Mouse (Mus musculus) lung, embryonic 16.5 days (tissue): ENCODE data around the gene Fbxo9. TPM values are rescaled to one million over a fixed set of nuclear protein-coding genes. Genes with fewer than 3 reads are reported as not detected.

ENCODE experiments used
- ATAC-seq: fragments of 200-750 bp; cut with Nextera tagmentation; 2 replicates; pipeline ENCODE4 v1.8.0; 2017; ENCODE audit warnings: low read depth, mild to moderate bottlenecking, moderate library complexity
- H3K27ac ChIP-seq: fragments of 300-500 bp; sonication (generic); 2 replicates; pipeline ENCODE4 v1.5.1; 2014; ENCODE audit warnings: mild to moderate bottlenecking, control low read depth, low read length
- H3K27me3 ChIP-seq: fragments of 300-500 bp; sonication (generic); 2 replicates; pipeline ENCODE4 v1.6.1; 2014; ENCODE audit warnings: low read depth, low read length, mixed read lengths; ENCODE audit not compliant: control insufficient read depth, insufficient read depth
- H3K36me3 ChIP-seq: fragments of 300-500 bp; sonication (generic); 2 replicates; pipeline ENCODE4 v1.6.1; 2014; ENCODE audit warnings: low read length; ENCODE audit not compliant: control insufficient read depth, insufficient read depth
- H3K4me1 ChIP-seq: fragments of 300-500 bp; sonication (generic); replicated peaks from 2 replicates; pipeline ENCODE4 v1.6.1; 2014; ENCODE audit warnings: low read length, mixed read lengths; ENCODE audit not compliant: control insufficient read depth, insufficient read depth
- H3K4me2 ChIP-seq: fragments of 300-500 bp; sonication (generic); 2 replicates; pipeline ENCODE4 v1.6.1; 2014; ENCODE audit warnings: low read depth, low read length, control low read depth
- H3K4me3 ChIP-seq: fragments of 300-500 bp; sonication (generic); 2 replicates; pipeline ENCODE4 v1.5.1; 2014; ENCODE audit warnings: mild to moderate bottlenecking, low read length, control low read depth
- H3K9ac ChIP-seq: fragments of 300-500 bp; sonication (generic); 2 replicates; pipeline ENCODE4 v1.6.1; 2014; ENCODE audit warnings: low read length, control low read depth
- H3K9me3 ChIP-seq: fragments of 300-500 bp; sonication (generic); 2 replicates; pipeline ENCODE4 v1.6.1; 2016; ENCODE audit warnings: low read length; ENCODE audit not compliant: control insufficient read depth
- WGBS: fragments of 180-500 bp; shearing (Covaris S2); extraction: QIAGEN DNeasy Blood & Tissue Kit; methylation state at CpG from one replicate; pipeline ENCODE4 v1.1.7; 2014; 5-methylcytosine and 5-hydroxymethylcytosine counted together
- polyA plus RNA-seq: library from polyadenylated mRNA; unstranded; fragments of >200 nt; fragmentation: Nextera tagmentation; extraction: Ambion mirVana; gene quantifications from 2 replicates; pipeline ENCODE4 v1.2.1, GENCODE M21; 2015

Gene Fbxo9
- polyA plus RNA-seq, 1 experiment from 2014 or later = 38.6 TPM

DNA sequence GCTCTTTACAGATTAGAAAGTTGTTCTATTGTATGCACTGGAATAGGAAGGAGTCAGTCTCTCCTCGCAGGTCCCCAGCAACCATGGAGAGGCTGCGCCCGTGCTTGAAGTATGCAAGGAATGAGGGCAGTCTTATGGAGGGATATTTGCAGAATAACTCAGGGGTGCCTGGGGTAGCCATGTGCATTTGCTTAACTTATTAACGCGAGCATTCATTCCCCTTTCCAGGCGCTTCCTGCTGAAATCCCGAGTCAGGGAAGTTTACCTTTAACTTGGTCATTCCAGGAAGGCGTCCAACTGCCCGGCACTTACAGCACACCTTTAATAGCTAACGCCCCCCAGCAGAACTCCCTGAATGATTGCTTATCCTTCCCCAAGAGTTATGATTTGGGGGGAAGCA is 44.7 kb downstream of the Fbxo9 start:
- H3K27ac ChIP-seq = peak overlapping the region; percentile 67
- no peak overlapping the region for H3K4me3 ChIP-seq
- peak; percentile 92 for ATAC-seq
- H3K4me2 ChIP-seq = no peak overlapping the region
- H3K27me3 ChIP-seq = no peaks in the 10 kb centered on the region
- 41% methylated on average over 10 of the region's 10 CpGs for WGBS
- 0 out of 2 replicates have a peak, but pooled peaks cover 2% of the 10 kb centered on the region for H3K4me1 ChIP-seq
- H3K9me3 ChIP-seq = no peaks in the 10 kb centered on the region
- no peaks in the 10 kb centered on the region for H3K36me3 ChIP-seq
- no peak overlapping the region for H3K9ac ChIP-seq

DNA sequence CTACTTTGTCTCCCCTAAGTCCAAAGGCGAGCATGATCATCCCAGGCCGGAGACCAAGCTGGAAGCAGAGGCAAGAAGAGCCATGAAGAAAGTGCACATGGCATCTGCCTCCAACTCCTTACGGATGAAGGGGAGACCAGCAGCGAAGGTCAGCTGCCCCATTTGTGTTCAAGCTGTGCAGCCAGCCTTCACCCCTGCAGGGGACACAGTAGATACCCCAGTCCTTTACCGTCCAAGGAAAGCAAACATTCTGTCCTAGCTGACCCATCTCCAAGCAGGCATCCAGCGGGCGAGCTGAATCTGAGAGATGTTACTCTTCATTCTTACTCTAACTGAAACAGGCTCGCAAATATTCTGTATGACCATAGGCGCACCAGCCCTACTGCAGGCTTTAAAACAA is 46.5 kb downstream of the Fbxo9 start:
- Histone ChIP-seq H3K36me3 (no peaks in the 10 kb centered on the region), H3K4me2 (no peak overlapping the region), H3K9me3 (no peaks in the 10 kb centered on the region), H3K4me1 (0 out of 2 replicates have a peak, but pooled peaks cover 2% of the 10 kb centered on the region), H3K4me3 (no peak overlapping the region), H3K9ac (no peak overlapping the region), H3K27ac (no peak overlapping the region), H3K27me3 (no peaks in the 10 kb centered on the region)
- no peak for ATAC-seq
- WGBS = 82% methylated on average over 9 of the region's 9 CpGs

DNA sequence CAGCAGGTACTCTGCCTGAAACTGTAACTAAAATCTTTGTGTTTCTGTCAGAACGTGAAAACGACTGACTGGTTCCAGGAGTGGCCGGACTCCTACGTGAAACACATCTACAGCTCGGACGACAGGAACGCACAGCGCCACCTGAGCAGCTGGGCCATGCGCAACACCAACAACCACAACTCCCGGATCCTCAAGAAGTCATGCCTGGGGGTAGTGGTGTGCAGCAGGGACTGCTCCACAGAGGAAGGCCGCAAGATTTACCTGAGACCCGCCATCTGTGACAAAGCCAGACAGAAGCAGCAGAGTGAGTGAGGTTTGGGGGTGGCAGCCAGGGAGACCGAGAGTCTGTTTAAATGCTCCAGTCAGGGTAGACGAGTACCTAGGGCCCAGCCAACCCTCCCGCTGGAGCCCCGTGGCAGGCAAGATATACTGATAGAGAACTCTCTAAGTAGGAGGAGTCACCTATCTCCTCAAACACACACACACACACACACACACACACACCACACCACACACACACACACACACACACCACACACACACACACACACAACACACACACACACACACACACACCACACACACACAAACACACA is 49.2 kb downstream of the Fbxo9 start:
- H3K4me2 ChIP-seq = no peak overlapping the region
- no peaks in the 10 kb centered on the region for H3K9me3 ChIP-seq
- ATAC-seq = no peak
- H3K4me3 ChIP-seq = no peak overlapping the region
- H3K27me3 ChIP-seq = no peaks in the 10 kb centered on the region
- no peak overlapping the region for H3K27ac ChIP-seq
- 0 out of 2 replicates have a peak overlapping the region, but pooled peaks have one; percentile 11 for H3K9ac ChIP-seq
- 65% methylated on average over 16 of the region's 16 CpGs for WGBS
- 0 out of 2 replicates have a peak, but pooled peaks cover 2% of the 10 kb centered on the region for H3K4me1 ChIP-seq
- no peaks in the 10 kb centered on the region for H3K36me3 ChIP-seq

DNA sequence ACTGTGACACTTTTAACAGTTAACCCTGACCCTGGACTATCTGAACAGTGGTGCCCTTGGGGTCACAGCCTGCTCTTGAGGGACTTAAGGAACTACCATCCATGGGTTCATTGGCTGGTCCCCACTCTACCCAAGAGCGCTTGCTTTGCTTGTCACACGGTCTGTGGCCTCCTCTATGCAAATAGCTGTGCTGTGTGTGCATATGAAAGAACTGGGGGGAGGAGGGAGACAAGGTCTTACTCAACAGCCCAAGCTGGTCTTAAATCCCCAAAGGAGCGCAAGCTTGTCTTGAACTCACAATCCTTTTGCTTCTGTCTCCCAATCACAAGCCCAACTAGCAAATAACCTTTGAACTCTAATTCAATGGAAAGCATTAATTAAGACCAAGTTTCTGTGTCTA is 54.6 kb downstream of the Fbxo9 start:
- no peak overlapping the region for H3K4me3 ChIP-seq
- no peak overlapping the region for H3K9ac ChIP-seq
- no peaks in the 10 kb centered on the region for H3K36me3 ChIP-seq
- no peak for ATAC-seq
- no peaks in the 10 kb centered on the region for H3K9me3 ChIP-seq
- no peaks in the 10 kb centered on the region for H3K27me3 ChIP-seq
- no peaks in the 10 kb centered on the region for H3K4me1 ChIP-seq
- 80% methylated on average over 3 of the region's 3 CpGs for WGBS
- no peak overlapping the region for H3K27ac ChIP-seq
- no peak overlapping the region for H3K4me2 ChIP-seq

DNA sequence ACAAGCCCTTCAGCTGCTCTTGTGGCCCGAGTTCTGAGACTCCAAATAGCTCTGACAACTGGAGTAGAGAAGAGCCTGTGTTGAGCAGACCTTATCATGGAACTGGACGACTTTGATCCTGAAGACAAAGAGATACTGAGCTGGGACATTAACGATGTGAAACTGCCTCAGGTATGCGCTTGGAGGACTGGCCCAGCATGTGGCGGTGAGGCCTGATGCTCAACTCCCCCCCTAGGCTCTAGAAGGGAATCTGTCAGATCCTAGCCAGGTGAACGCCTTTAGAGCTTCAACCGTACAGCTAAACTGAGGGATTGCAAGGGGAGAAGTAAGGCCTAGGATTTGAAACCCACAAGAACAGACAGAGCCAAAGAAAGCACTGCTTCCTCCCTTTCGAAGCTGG is 55.0 kb downstream of the Fbxo9 start:
- no peak overlapping the region for H3K4me3 ChIP-seq
- no peaks in the 10 kb centered on the region for H3K4me1 ChIP-seq
- H3K27me3 ChIP-seq = no peaks in the 10 kb centered on the region
- H3K9ac ChIP-seq = no peak overlapping the region
- 55% methylated on average over 8 of the region's 8 CpGs for WGBS
- no peaks in the 10 kb centered on the region for H3K36me3 ChIP-seq
- no peaks in the 10 kb centered on the region for H3K9me3 ChIP-seq
- no peak overlapping the region for H3K27ac ChIP-seq
- H3K4me2 ChIP-seq = no peak overlapping the region
- ATAC-seq = no peak

DNA sequence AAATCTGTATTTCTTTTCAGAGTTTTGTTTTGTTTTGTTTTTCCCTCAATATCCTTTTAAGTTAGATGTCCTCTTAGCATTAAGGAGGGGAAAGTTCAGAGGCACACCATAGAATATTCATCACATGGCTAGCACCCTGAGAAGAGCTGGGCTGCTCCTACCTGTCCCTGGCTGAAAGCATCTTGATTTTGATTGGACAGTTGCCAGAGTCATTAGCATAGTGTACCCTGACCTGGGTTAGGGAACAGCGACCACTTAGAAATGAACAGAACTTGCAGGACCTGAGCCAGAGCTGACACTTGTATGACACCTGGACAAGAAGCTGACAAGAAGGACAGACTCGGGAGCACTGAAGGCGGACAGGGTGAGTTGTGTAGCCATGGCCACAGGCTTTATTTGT is 57.2 kb downstream of the Fbxo9 start, which contains the start of gene Gcm1:
Gene Gcm1, plus strand, starts transcription at position 248 of the 400 bp plus-strand sequence.
- Histone ChIP-seq H3K27me3 (no peaks in the 10 kb centered on the region), H3K4me2 (no peak within 1 kb of the TSS), H3K9ac (no peak within 1 kb of the TSS), H3K36me3 (no peaks in the 10 kb centered on the region), H3K4me1 (no peaks in the 10 kb centered on the region), H3K27ac (no peak within 1 kb of the TSS), H3K4me3 (no peak within 1 kb of the TSS), H3K9me3 (no peaks in the 10 kb centered on the region)
- 22% methylated on average over 3 of the region's 3 CpGs for WGBS
- ATAC-seq = no peak

DNA sequence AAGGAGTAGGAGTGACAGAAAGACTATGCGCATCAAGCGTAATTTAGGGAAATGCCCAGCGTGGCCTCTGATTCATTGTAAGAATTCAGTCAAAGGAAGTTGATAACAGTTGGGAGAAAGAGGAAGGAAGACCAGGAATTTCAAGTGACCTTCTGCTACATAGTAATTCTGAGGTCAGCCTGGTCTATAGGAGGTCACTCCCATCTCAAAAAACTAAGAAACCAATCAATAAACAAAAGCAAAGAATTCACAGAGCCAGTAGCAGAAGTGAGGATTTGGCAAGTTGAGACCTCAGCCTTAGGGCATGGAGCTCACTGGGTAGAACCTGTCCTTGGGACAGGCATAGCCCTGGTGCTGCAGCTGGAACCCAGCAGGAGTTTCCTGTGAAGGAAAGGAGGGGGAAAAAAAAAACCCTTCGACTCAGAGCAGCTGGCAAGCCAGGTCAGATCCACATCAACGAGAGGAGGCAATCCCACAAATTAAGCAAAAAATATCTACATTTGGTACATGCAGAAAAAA is 58.4 kb downstream of the Fbxo9 start:
- no peak overlapping the region for H3K9ac ChIP-seq
- no peak for ATAC-seq
- H3K27ac ChIP-seq = no peak overlapping the region
- WGBS = 47% methylated on average over 5 of the region's 5 CpGs
- no peaks in the 10 kb centered on the region for H3K27me3 ChIP-seq
- H3K9me3 ChIP-seq = no peaks in the 10 kb centered on the region
- no peaks in the 10 kb centered on the region; the same call in 1 of the 2 replicates for H3K4me1 ChIP-seq
- H3K36me3 ChIP-seq = no peaks in the 10 kb centered on the region
- no peak overlapping the region for H3K4me3 ChIP-seq
- no peak overlapping the region for H3K4me2 ChIP-seq

DNA sequence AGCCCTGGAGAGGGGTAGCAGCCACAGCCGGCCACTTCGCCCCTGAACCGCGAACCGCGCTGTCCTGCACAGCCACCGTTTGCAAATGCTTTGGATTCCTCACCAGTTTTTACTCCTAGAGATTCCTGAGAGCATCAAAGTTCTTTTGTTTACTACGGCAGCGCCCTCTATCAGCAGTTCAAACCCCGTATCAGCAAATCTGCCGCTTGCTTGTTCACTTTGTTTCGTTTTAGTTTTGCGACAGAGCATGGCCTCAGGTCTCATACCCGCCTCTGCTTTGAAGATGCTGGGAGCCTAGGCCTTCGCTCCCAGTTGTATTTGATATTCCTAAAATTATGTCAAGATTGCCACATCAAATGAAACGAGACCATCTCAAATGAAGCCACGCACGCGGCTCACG is 62.1 kb downstream of the Fbxo9 start:
- Histone ChIP-seq H3K4me2 (0 out of 2 replicates have a peak overlapping the region, but pooled peaks have one; percentile 1), H3K27me3 (no peaks in the 10 kb centered on the region)
- no peak; the same call in 1 of the 2 replicates for ATAC-seq

DNA sequence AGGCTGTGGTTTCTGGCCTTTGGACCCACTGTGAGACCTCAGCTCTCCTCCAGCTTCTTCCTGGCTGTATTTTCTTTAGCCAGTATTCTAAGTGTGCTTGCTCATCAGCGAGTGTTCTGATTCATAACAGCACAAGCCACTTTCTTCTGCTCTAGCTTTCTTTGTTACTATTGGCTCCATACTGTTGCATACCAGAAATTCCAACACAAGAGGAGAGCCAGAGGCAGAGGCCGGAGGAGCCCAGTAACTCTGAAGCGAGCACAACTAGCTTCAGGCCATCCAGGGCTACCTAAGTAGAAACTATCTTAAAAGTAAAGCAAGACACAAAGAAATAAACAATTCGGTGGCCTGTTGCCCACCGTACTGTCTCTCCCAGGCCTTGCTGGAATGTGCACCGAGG is 63.7 kb downstream of the Fbxo9 start:
- peak; percentile 87 for ATAC-seq
- Histone ChIP-seq H3K9ac (no peak overlapping the region; the same call in 1 of the 2 replicates), H3K4me1 (peaks cover 3% of the 10 kb centered on the region), H3K4me3 (no peak overlapping the region), H3K27me3 (no peaks in the 10 kb centered on the region), H3K4me2 (no peak overlapping the region), H3K36me3 (no peaks in the 10 kb centered on the region), H3K27ac (peak overlapping the region; percentile 83), H3K9me3 (no peaks in the 10 kb centered on the region)
- WGBS = 14% methylated on average over 6 of the region's 6 CpGs

More for the DNA sequence above, 62.1 kb downstream of the Fbxo9 start:
- Histone ChIP-seq H3K4me3 (0 out of 2 replicates have a peak overlapping the region, but pooled peaks have one; percentile 2), H3K9me3 (no peaks in the 10 kb centered on the region), H3K27ac (no peak overlapping the region), H3K9ac (no peak overlapping the region), H3K36me3 (no peaks in the 10 kb centered on the region), H3K4me1 (peaks cover 3% of the 10 kb centered on the region)
- 47% methylated on average over 20 of the region's 20 CpGs for WGBS
